Mouse (Mus musculus): ENCODE measurements around the gene Gm49405.
A peak's percentile ranks its signal among the peaks of the same experiment; 100 is the strongest.
"Not testable (repeated sequence)": the region's sequence is repeated elsewhere in the genome, so short reads cannot be mapped to it uniquely, and the experiment has no call there.

Gene Gm49405

GRCm38 (mm10) chr19:4000119-4000900 lies at the start of gene Gm49405, which contains the start of gene Nudt8:
Gm49405 (plus strand) TSS chr19:4000626.
Nudt8 (plus strand) TSS chr19:4000580.
- peak; percentile 98 for DNase-seq (ENCODE audit: low read depth)

GRCm38 (mm10) chr19:3951461-3951860 lies 49.0 kb upstream of the Gm49405 start:
- DNase-seq (ENCODE audit: low read depth) = no peak

GRCm38 (mm10) chr19:3952099-3952498 lies 48.3 kb upstream of the Gm49405 start:
- DNase-seq (ENCODE audit: low read depth) = no peak

GRCm38 (mm10) chr19:3955033-3955432 lies 45.4 kb upstream of the Gm49405 start:
- no peak for DNase-seq (ENCODE audit: low read depth)

GRCm38 (mm10) chr19:3955804-3956203 lies 44.6 kb upstream of the Gm49405 start:
- no peak for DNase-seq (ENCODE audit: low read depth)

GRCm38 (mm10) chr19:3957296-3958036 lies 43.0 kb upstream of the Gm49405 start:
- DNase-seq (ENCODE audit: low read depth) = not testable (repeated sequence)

GRCm38 (mm10) chr19:3958470-3958869 lies 42.0 kb upstream of the Gm49405 start, which contains the start of gene Aldh3b3:
Aldh3b3 (plus strand) TSS chr19:3958645.
- DNase-seq (ENCODE audit: low read depth) = no peak

GRCm38 (mm10) chr19:3959030-3959429 lies 41.4 kb upstream of the Gm49405 start:
- no peak for DNase-seq (ENCODE audit: low read depth)

GRCm38 (mm10) chr19:3960211-3960610 lies 40.2 kb upstream of the Gm49405 start:
- no peak for DNase-seq (ENCODE audit: low read depth)

- DNase-seq (ENCODE audit: low read depth) = not testable (repeated sequence)
Measured at GRCm38 (mm10) chr19:3961805-3962204, 38.6 kb upstream of the Gm49405 start.

- no peak for DNase-seq (ENCODE audit: low read depth)
Measured at GRCm38 (mm10) chr19:3962469-3962868, 38.0 kb upstream of the Gm49405 start.

GRCm38 (mm10) chr19:3964030-3964429 lies 36.4 kb upstream of the Gm49405 start:
- no peak for DNase-seq (ENCODE audit: low read depth)

- DNase-seq (ENCODE audit: low read depth) = no peak
Measured at GRCm38 (mm10) chr19:3966330-3967075, 33.9 kb upstream of the Gm49405 start.

GRCm38 (mm10) chr19:3967258-3967657 lies 33.2 kb upstream of the Gm49405 start:
- DNase-seq (ENCODE audit: low read depth) = no peak

- DNase-seq (ENCODE audit: low read depth) = no peak
Measured at GRCm38 (mm10) chr19:3972229-3972628, 28.2 kb upstream of the Gm49405 start, which contains the start of gene Aldh3b2. Aldh3b2 (plus strand) TSS chr19:3972328.

GRCm38 (mm10) chr19:3974608-3975007 lies 25.8 kb upstream of the Gm49405 start:
- not testable (repeated sequence) for DNase-seq (ENCODE audit: low read depth)

- no peak for DNase-seq (ENCODE audit: low read depth)
Measured at GRCm38 (mm10) chr19:3975866-3976265, 24.6 kb upstream of the Gm49405 start.

- peak; percentile 91 for DNase-seq (ENCODE audit: low read depth)
Measured at GRCm38 (mm10) chr19:3980309-3980708, 20.1 kb upstream of the Gm49405 start.

GRCm38 (mm10) chr19:3980917-3981316 lies 19.5 kb upstream of the Gm49405 start:
- no peak for DNase-seq (ENCODE audit: low read depth)

- DNase-seq (ENCODE audit: low read depth) = no peak
Measured at GRCm38 (mm10) chr19:3983527-3984200, 16.8 kb upstream of the Gm49405 start.

GRCm38 (mm10) chr19:3985261-3985681 lies 15.2 kb upstream of the Gm49405 start:
- no peak for DNase-seq (ENCODE audit: low read depth)

GRCm38 (mm10) chr19:3986334-3986733 lies 14.1 kb upstream of the Gm49405 start, which contains the start of gene Acy3:
Acy3 (plus strand) TSS chr19:3986570.
- no peak for DNase-seq (ENCODE audit: low read depth)

Measured in c-Kit-positive CD71-negative TER-119-negative erythroid progenitor cells, embryonic 14.5 days (primary cell).